Mouse (Mus musculus) cortical plate, adult 2 months (tissue): ENCODE results near the gene Tom1. TPM values are rescaled to one million over a fixed set of nuclear protein-coding genes. Genes with fewer than 3 reads are reported as not detected.

Experiments
- H3K27ac ChIP-seq: fragments of 200-500 bp; 2 replicates; pipeline ENCODE4 v1.5.1; 2012; ENCODE audit warnings: low read length, control low read depth, inconsistent platforms; ENCODE audit not compliant: insufficient read depth
- H3K4me1 ChIP-seq: fragments of 200-500 bp; 2 replicates; pipeline ENCODE4 v1.6.1; 2011; ENCODE audit warnings: low read length; ENCODE audit not compliant: control insufficient read depth, insufficient read depth
- H3K4me3 ChIP-seq: fragments of 200-500 bp; 2 replicates; pipeline ENCODE4 v1.5.1; 2011; ENCODE audit warnings: mild to moderate bottlenecking, low read length, control low read depth; ENCODE audit not compliant: insufficient read depth
- CTCF ChIP-seq: fragments of 200-500 bp; IDR thresholded peaks from 2 replicates; pipeline ENCODE4 v1.5.1; 2011; ENCODE audit warnings: mild to moderate bottlenecking, control low read depth, low read length; ENCODE audit not compliant: insufficient read depth; ENCODE audit errors: extremely low read depth
- POLR2A ChIP-seq: fragments of 200-500 bp; IDR thresholded peaks from 2 replicates; pipeline ENCODE4 v1.6.1; 2011; ENCODE audit warnings: mild to moderate bottlenecking, low read length, control low read depth; ENCODE audit not compliant: insufficient read depth; ENCODE audit errors: extremely low read depth
- polyA plus RNA-seq: library from polyadenylated mRNA; depleted of rRNA; stranded (reverse); fragments of >200 nt; gene quantifications from 2 replicates; pipeline ENCODE4 v1.2.3, GENCODE M21; 2012; rRNA removed

The Tom1 gene
- polyA plus RNA-seq, result 42.5 and 48.2 TPM in 2 replicates

DNA sequence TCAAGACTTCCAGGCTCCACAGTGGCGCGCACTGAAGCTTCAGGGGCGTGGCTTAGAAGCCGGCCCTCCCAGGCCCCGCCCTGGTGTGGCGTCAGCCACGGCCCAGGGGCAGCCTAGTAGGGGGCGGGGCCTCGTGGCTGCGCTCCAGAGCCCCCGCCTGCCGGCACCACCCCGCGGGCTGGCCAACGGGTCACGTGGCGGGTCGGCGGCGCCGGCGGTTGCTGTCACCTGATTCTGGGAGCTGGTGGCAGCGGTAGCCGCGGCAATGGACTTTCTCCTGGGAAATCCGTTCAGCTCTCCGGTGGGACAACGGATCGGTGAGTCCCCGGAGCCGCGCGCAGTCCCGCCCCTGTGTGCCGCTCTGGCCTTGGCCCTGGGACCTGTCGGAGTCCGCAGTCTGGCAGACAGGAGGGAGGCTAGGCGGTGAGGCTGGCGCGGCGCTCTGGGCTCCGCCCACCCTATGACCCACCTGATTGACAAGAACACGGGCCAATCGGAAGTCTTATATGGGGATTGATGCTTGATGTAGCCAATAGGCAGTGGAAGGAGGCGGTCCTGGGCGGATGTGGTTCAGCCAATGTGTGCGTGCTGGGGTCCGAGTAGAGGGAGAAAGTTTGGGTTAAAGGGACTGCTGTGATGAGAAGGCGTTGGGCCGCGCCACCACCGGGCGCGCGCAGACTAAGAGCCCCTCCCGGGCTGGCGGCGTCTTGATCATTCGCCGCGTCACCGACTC lies at the start of gene Tom1:
Gene Tom1, plus strand, starts transcription at position 195 of the 733 bp plus-strand sequence.
- TF ChIP-seq POLR2A (0 out of 2 replicates have a peak, but pooled peaks have one; percentile 42), CTCF (no peak)
- Histone ChIP-seq H3K27ac (peak within 1 kb of the TSS; percentile 75), H3K4me3 (peak within 1 kb of the TSS; percentile 61), H3K4me1 (no peaks in the 10 kb centered on the region)

DNA sequence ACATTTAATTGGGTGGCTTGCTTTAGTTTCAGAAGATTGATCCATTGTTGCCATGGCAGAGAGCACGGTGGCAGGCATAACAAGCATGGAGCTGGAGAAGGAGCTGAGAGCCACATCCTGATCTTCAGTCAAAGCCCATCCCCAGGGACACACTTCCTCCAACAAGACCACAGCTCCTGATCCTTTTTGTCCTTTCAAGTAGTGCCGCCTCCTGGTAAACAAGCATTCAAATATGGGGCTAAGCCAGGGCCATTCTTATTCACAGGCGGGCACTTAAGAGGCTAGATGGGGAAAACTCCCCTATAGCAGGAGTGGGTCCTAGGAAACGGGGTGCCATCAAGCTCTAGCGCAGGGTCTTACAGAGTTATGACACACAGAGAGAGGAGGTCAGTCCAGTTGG lies 46.1 kb upstream of the Tom1 start:
- Histone ChIP-seq H3K4me3 (no peak overlapping the region), H3K27ac (no peak overlapping the region), H3K4me1 (no peaks in the 10 kb centered on the region)
- TF ChIP-seq POLR2A (no peak), CTCF (no peak)

DNA sequence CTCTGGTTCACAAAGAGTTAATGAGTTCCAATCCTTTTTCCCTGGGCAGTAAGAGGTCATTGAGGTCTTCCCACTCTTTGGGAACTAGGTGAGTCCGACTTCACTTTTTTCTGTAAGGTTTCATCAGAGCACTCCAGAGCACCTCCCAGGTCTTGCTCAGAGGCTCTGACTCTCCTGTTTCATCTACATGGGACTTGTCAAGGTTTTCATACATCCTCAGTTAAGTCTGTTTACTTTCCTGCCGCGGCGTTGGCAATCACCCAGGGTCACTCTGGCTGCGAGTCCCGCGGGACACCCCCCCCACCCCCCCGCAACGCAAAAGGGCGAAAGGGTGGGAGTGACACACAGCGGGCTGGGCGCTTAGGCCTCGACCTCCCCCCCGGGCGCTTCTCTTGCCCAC lies 43.5 kb upstream of the Tom1 start:
- no peak overlapping the region for H3K4me3 ChIP-seq
- TF ChIP-seq CTCF, result no peak
- no peak for TF ChIP-seq POLR2A
- no peak overlapping the region for H3K27ac ChIP-seq
- H3K4me1 ChIP-seq, result peaks cover 4% of the 10 kb centered on the region; the same call in 1 of the 2 replicates

DNA sequence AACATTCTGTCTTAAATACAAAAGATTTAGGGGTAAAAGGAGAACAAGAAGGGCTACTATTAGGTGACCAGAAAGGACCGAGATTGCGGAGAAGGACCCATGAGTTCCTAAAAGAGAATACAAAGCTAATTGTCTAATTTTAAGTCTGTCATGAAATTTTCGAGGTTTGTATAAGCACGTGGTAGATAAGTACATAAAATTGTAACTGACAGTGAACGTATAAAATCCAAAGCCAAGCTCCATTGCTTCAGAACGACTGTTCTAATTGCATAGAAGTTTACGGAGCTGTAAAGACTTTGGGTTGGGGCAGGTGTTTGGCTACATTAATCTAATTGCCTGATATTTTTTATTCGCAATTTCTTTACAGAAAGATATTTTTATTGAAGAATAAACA lies 40.4 kb upstream of the Tom1 start, which contains the start of gene Hmgxb4:
Gene Hmgxb4, plus strand, starts transcription at position 276 of the 394 bp plus-strand sequence.
- TF ChIP-seq POLR2A (no peak), CTCF (no peak)
- no peak within 1 kb of the TSS for H3K27ac ChIP-seq
- H3K4me3 ChIP-seq, result peak within 1 kb of the TSS; percentile 52
- H3K4me1 ChIP-seq, result peaks cover 4% of the 10 kb centered on the region; the same call in 1 of the 2 replicates

DNA sequence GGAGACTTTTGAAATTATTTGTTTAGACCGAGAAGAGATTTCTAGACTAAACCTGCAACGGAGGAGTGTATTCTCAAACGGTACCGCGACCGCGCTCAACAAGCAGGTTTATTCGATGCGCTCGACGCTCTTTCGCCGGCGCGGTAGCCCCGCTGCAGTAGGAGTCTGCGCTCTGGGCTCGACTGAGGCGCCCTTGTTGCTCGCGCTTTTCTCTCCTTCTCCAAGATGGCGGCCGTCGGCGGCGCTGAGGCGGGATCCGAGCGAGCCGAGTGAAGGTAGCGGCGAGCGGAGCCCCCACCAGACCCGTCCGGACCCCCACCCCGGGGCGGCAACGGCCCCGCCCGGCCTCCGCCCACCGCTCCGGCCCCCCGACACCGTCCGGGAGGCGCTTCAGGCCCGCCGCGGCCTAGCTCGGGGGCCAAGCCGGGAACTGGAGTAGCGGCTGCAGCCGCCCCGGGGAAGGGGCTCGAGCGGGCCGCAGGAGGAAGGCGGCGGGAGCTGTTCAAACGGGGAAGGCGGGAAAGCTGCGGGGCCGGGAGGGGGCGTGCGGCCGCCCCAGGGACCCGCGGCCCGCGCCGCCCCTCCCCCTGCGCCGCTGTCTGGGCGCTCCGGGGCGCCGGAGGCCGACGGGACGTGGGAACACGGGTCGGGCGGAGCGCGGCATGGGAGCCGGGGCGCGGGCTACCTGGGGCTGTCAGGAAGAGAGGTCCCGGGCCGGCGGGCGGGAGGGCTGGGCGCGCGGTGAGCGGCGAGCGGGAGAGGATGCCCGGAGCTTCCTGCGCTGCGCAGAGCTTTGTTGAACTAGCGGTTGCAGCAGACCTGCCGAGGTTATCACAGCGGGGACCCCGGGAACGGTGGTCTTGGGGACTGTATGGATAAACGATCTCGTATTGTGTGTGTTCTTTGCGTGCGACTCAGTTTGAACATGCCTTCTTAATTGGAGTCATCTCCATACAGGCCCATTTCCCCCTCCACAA lies 39.7 kb upstream of the Tom1 start:
- H3K4me3 ChIP-seq, result peak overlapping the region; percentile 52
- H3K4me1 ChIP-seq, result peaks cover 4% of the 10 kb centered on the region; the same call in 1 of the 2 replicates
- TF ChIP-seq POLR2A (peak; percentile 48; the same call in 1 of the 2 replicates), CTCF (no peak)
- no peak overlapping the region for H3K27ac ChIP-seq

DNA sequence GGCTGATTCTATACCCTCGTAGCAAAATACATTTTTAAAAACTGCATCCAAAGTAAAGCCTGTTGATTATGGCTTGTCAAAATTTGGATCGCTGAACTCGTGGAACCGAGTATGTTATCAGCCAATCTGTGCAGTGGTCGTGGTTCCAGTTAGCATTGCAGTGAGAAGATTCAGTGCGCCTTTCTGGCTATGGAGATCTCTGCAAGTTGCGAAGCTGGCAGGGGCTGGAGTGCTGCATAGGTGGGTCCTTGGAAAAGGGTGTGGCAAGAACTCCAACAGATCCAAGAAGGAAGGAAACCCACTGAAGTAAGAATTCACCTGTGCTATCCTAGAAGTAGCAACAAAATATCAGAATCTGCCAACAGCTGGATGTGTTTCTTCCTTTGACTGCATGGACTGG lies 39.0 kb upstream of the Tom1 start:
- peaks cover 4% of the 10 kb centered on the region; the same call in 1 of the 2 replicates for H3K4me1 ChIP-seq
- TF ChIP-seq CTCF, result no peak
- TF ChIP-seq POLR2A, result no peak
- H3K27ac ChIP-seq, result no peak overlapping the region
- peak overlapping the region; percentile 52; the same call in 1 of the 2 replicates for H3K4me3 ChIP-seq

DNA sequence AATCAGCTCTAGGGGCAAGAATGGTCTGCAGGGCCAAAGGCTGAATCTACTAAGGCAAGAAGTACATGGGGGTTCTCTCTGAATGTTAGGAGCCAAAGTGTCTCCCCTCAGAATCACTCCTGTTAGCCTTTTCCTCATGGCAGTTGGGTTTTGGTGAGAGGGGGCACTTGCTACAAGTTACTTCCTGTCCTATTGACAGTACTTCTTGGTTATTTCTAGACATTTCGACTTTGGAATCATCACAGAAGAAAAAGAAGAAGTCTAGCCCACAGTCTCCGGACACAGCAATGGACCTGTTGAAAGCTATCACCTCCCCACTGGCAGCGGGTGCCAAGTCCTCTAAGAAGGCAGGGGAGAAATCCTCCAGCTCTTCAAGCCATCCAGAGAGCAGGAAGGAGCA lies 33.1 kb upstream of the Tom1 start:
- H3K27ac ChIP-seq, result no peak overlapping the region
- TF ChIP-seq POLR2A (no peak), CTCF (no peak)
- no peaks in the 10 kb centered on the region for H3K4me1 ChIP-seq
- no peak overlapping the region for H3K4me3 ChIP-seq

DNA sequence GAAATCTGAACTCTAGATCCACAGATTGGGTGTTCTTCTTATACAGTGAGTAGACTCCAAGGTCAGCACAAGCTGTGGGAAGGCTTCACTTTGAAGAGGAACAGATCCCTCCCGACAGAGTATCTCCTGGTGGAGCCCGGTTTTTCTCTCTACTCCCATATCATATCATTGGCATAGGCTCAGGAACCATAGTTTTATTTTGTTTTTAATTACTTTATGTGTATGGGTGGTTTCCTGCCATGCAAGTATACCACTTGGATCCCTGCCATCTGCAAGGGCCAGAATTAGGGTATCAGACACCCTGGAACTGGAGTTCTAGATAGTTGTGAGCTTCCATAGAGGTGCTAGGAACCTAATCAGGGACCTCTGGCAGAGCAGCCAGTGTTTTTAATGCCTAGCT lies 24.7 kb upstream of the Tom1 start:
- Histone ChIP-seq H3K4me3 (no peak overlapping the region), H3K27ac (no peak overlapping the region), H3K4me1 (no peaks in the 10 kb centered on the region)
- TF ChIP-seq CTCF, result no peak
- no peak for TF ChIP-seq POLR2A

DNA sequence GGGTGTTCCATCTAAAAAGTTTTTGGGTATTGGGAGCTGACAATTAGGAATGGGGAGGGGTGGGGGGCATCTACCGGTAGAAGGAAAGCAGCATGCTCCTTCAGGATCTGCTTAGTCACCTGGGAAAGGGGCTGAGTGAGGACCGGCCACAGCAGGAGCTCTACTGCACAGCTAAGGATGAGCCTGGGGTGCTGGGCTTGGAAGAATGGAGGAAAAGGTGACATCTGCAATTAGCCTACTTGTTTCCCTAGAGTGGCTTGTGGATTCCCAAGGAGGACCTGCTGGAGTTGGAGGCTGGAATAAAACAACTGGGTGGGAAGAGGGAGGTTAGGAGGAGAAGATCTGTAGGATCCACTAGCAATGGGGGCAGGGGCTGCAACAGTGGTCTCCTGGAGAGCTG lies 19.9 kb upstream of the Tom1 start:
- TF ChIP-seq CTCF (no peak), POLR2A (no peak)
- no peak overlapping the region for H3K4me3 ChIP-seq
- no peaks in the 10 kb centered on the region for H3K4me1 ChIP-seq
- H3K27ac ChIP-seq, result no peak overlapping the region
